Mouse (Mus musculus) midbrain, embryonic 12.5 days (tissue): Measurements from ENCODE around the gene Tas2r119. TPM values are rescaled to one million over a fixed set of nuclear protein-coding genes. Genes with fewer than 3 reads are reported as not detected.
"Not testable (repeated sequence)": the region's sequence is repeated elsewhere in the genome, so short reads cannot be mapped to it uniquely, and the experiment has no call there.

Experiments used
- ATAC-seq: fragments of 200-750 bp; cut with Nextera tagmentation; 2 replicates; pipeline ENCODE4 v1.8.0; 2017; ENCODE audit warnings: low read depth, moderate TSS enrichment, moderate library complexity; ENCODE audit not compliant: low FRiP score
- H3K27ac ChIP-seq: fragments of 300-500 bp; sonication (generic); replicated peaks from 2 replicates; pipeline ENCODE4 v1.5.1; 2016; ENCODE audit warnings: mild to moderate bottlenecking
- H3K27me3 ChIP-seq: fragments of 300-500 bp; sonication (generic); 2 replicates; pipeline ENCODE4 v1.6.1; 2016; ENCODE audit warnings: mild to moderate bottlenecking
- H3K36me3 ChIP-seq: fragments of 300-500 bp; sonication (generic); 2 replicates; pipeline ENCODE4 v1.6.1; 2016
- H3K4me1 ChIP-seq: fragments of 300-500 bp; sonication (generic); 2 replicates; pipeline ENCODE4 v1.6.1; 2016
- H3K4me2 ChIP-seq: fragments of 300-500 bp; sonication (generic); replicated peaks from 2 replicates; pipeline ENCODE4 v1.6.1; 2016; ENCODE audit warnings: mild to moderate bottlenecking, moderate library complexity
- H3K4me3 ChIP-seq: fragments of 300-500 bp; sonication (generic); 2 replicates; pipeline ENCODE4 v1.5.1; 2016; ENCODE audit warnings: mild to moderate bottlenecking
- H3K9ac ChIP-seq: fragments of 300-500 bp; sonication (generic); replicated peaks from 2 replicates; pipeline ENCODE4 v1.6.1; 2016; ENCODE audit warnings: mild to moderate bottlenecking, moderate library complexity
- H3K9me3 ChIP-seq: fragments of 300-500 bp; sonication (generic); 2 replicates; pipeline ENCODE4 v1.6.1; 2016; ENCODE audit warnings: mild to moderate bottlenecking
- WGBS: fragments of 180-500 bp; shearing (Covaris S2); methylation state at CpG from one replicate; pipeline ENCODE4 v1.1.7; 2016; 5-methylcytosine and 5-hydroxymethylcytosine counted together
- polyA plus RNA-seq: library from polyadenylated mRNA; unstranded; fragments of >200 nt; fragmentation: Nextera tagmentation; extraction: Ambion mirVana; gene quantifications from 2 replicates; pipeline ENCODE4 v1.2.1, GENCODE M21; 2016

Tas2r119 gene
- polyA plus RNA-seq, 1 experiment from 2014 or later: not detected

- ATAC-seq: no peak
- WGBS: 89% methylated on average over 1 of the region's 1 CpGs
Observed at GRCm38 (mm10) chr15:32182026-32182425, 4.9 kb downstream of the Tas2r119 start.

DNA sequence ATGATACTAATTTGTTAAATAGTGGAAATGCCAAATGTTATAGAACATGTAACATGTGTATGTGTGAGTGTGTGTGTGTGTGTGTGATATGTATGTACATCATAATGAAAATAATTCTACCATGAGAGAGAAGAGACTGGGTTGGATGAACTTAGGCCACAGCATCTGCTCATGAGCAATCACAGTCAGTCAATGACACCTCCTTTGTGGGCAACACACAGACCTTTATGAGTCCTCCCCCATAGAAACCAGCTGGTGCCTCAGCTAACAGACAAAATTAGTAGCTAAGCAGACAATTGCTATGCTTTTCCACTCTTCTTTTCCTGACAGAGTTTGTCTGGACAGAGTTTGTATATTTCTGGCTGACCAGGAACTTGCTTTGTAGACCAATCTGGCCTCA lies 7.9 kb downstream of the Tas2r119 start:
- Histone ChIP-seq H3K27ac (no peak overlapping the region), H3K27me3 (no peaks in the 10 kb centered on the region), H3K9me3 (no peaks in the 10 kb centered on the region), H3K4me3 (no peak overlapping the region), H3K4me2 (no peak overlapping the region), H3K36me3 (no peaks in the 10 kb centered on the region), H3K4me1 (no peaks in the 10 kb centered on the region), H3K9ac (no peak overlapping the region)
- no peak for ATAC-seq

More at GRCm38 (mm10) chr15:32182026-32182425, 4.9 kb downstream of the Tas2r119 start:
- Histone ChIP-seq H3K4me3 (no peak overlapping the region), H3K4me1 (no peaks in the 10 kb centered on the region), H3K27ac (no peak overlapping the region), H3K27me3 (no peaks in the 10 kb centered on the region), H3K4me2 (no peak overlapping the region), H3K9ac (no peak overlapping the region), H3K9me3 (no peaks in the 10 kb centered on the region), H3K36me3 (no peaks in the 10 kb centered on the region)

DNA sequence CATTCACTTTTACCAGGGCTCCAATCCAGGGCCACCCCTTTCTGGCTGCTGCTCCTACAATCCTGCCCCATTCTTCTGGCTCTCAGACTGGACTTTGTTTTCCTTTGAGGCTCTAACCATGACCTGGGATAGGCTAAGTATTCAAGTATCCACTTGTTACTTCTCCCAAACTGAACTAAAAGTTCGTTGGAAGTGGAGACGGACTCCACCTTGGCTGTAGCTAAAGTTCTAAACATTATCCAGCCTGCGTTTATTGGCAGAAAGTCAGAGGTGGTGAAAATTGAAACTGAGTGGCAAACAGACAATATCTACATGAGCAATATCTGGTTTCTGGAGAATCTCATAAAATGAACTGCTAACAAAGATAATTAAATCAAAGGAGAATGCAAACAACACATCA lies 12.8 kb downstream of the Tas2r119 start:
- WGBS: 86% methylated on average over 3 of the region's 3 CpGs
- no peak overlapping the region for H3K4me2 ChIP-seq
- H3K36me3 ChIP-seq: no peaks in the 10 kb centered on the region
- no peak overlapping the region for H3K9ac ChIP-seq
- no peaks in the 10 kb centered on the region for H3K4me1 ChIP-seq
- no peaks in the 10 kb centered on the region for H3K27me3 ChIP-seq
- H3K9me3 ChIP-seq: no peaks in the 10 kb centered on the region
- ATAC-seq: no peak
- H3K27ac ChIP-seq: no peak overlapping the region
- no peak overlapping the region for H3K4me3 ChIP-seq

- Histone ChIP-seq H3K27ac (no peak overlapping the region), H3K36me3 (no peaks in the 10 kb centered on the region), H3K27me3 (no peaks in the 10 kb centered on the region), H3K9me3 (no peaks in the 10 kb centered on the region), H3K4me2 (no peak overlapping the region), H3K9ac (no peak overlapping the region), H3K4me3 (no peak overlapping the region), H3K4me1 (no peaks in the 10 kb centered on the region)
- WGBS: 85% methylated on average over 6 of the region's 6 CpGs
- ATAC-seq: no peak
Observed at GRCm38 (mm10) chr15:32190436-32190835, 13.3 kb downstream of the Tas2r119 start.

- no peak for ATAC-seq
- 87% methylated on average over 1 of the region's 1 CpGs for WGBS
Observed at GRCm38 (mm10) chr15:32192948-32193347, 15.9 kb downstream of the Tas2r119 start.

GRCm38 (mm10) chr15:32198076-32198475 lies 21.0 kb downstream of the Tas2r119 start:
- 78% methylated on average over 9 of the region's 9 CpGs for WGBS
- H3K9me3 ChIP-seq: no peaks in the 10 kb centered on the region
- H3K4me3 ChIP-seq: no peak overlapping the region
- no peaks in the 10 kb centered on the region for H3K36me3 ChIP-seq
- 0 out of 2 replicates have a peak, but pooled peaks cover 3% of the 10 kb centered on the region for H3K4me1 ChIP-seq
- H3K4me2 ChIP-seq: no peak overlapping the region
- ATAC-seq: no peak
- H3K9ac ChIP-seq: no peak overlapping the region
- no peaks in the 10 kb centered on the region for H3K27me3 ChIP-seq
- H3K27ac ChIP-seq: no peak overlapping the region

More at GRCm38 (mm10) chr15:32192948-32193347, 15.9 kb downstream of the Tas2r119 start:
- Histone ChIP-seq H3K4me3 (no peak overlapping the region), H3K27ac (no peak overlapping the region), H3K9me3 (no peaks in the 10 kb centered on the region), H3K27me3 (no peaks in the 10 kb centered on the region), H3K4me1 (0 out of 2 replicates have a peak, but pooled peaks cover under 1% of the 10 kb centered on the region), H3K36me3 (no peaks in the 10 kb centered on the region), H3K4me2 (no peak overlapping the region), H3K9ac (no peak overlapping the region)

- no peak overlapping the region for H3K27ac ChIP-seq
- 77% methylated on average over 5 of the region's 5 CpGs for WGBS
Observed at GRCm38 (mm10) chr15:32198561-32198960, 21.5 kb downstream of the Tas2r119 start.

DNA sequence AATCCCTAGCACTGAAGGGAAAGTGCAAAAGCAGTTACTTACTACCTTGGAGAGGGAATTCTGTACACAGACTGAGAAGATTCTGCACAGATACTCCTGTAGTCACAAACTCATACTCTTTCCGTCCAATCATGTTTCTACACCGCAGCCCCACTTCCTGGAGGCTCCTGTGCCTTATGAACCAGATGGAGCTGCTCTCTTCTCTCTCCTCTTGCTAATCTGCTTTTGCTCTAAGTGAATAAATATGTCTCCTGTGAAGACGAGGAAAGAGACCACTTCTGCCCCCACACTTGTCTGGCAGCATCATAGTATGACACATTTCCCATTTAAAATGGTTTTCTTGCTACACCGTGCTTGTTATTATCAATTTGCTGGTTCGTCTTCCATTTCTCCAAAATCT lies 26.2 kb downstream of the Tas2r119 start:
- Histone ChIP-seq H3K9ac (no peak overlapping the region), H3K4me3 (no peak overlapping the region), H3K4me1 (no peaks in the 10 kb centered on the region), H3K27ac (no peak overlapping the region), H3K4me2 (no peak overlapping the region), H3K36me3 (no peaks in the 10 kb centered on the region), H3K9me3 (no peaks in the 10 kb centered on the region), H3K27me3 (no peaks in the 10 kb centered on the region)
- WGBS: 84% methylated on average over 5 of the region's 5 CpGs
- no peak for ATAC-seq

More at GRCm38 (mm10) chr15:32198561-32198960, 21.5 kb downstream of the Tas2r119 start:
- Histone ChIP-seq H3K4me3 (no peak overlapping the region), H3K4me2 (no peak overlapping the region), H3K36me3 (no peaks in the 10 kb centered on the region), H3K9ac (no peak overlapping the region), H3K4me1 (0 out of 2 replicates have a peak, but pooled peaks cover 3% of the 10 kb centered on the region), H3K27me3 (no peaks in the 10 kb centered on the region), H3K9me3 (no peaks in the 10 kb centered on the region)
- no peak for ATAC-seq

DNA sequence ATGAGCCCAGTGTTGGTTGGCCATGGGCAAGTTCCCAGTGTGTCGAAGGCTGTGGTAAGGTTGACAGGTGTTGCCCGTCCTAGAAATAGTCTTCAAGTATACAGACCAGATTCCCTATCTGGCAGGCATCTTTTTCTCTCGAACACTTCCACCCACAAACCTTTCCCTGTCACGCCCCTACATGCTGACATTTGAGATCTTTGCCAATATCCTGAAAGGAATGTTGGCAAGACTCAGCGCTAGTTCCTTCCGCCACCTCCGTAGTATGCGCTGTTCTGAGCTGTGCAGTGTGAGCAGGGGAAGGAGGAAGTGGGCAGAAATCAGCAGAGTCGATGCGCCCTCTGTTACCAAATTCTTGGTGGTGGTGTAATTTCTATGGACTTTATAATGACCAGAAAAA lies 27.8 kb downstream of the Tas2r119 start:
- WGBS: 88% methylated on average over 10 of the region's 10 CpGs
- Histone ChIP-seq H3K4me2 (no peak overlapping the region), H3K27me3 (no peaks in the 10 kb centered on the region), H3K4me1 (no peaks in the 10 kb centered on the region), H3K36me3 (no peaks in the 10 kb centered on the region), H3K9ac (no peak overlapping the region), H3K4me3 (no peak overlapping the region), H3K9me3 (no peaks in the 10 kb centered on the region), H3K27ac (no peak overlapping the region)
- no peak for ATAC-seq

GRCm38 (mm10) chr15:32214687-32215086 lies 37.6 kb downstream of the Tas2r119 start:
- not testable (repeated sequence) for H3K27ac ChIP-seq, H3K27me3 ChIP-seq, H3K4me1 ChIP-seq, H3K4me2 ChIP-seq, H3K4me3 ChIP-seq, H3K9me3 ChIP-seq, ATAC-seq, H3K36me3 ChIP-seq, H3K9ac ChIP-seq
- 97% methylated on average over 10 of the region's 10 CpGs for WGBS

GRCm38 (mm10) chr15:32223028-32223427 lies 45.9 kb downstream of the Tas2r119 start:
- no peaks in the 10 kb centered on the region for H3K27me3 ChIP-seq
- no peak overlapping the region for H3K27ac ChIP-seq
- no peaks in the 10 kb centered on the region for H3K9me3 ChIP-seq
- no peaks in the 10 kb centered on the region for H3K36me3 ChIP-seq
- ATAC-seq: no peak
- no peak overlapping the region for H3K9ac ChIP-seq
- WGBS: 91% methylated on average over 7 of the region's 7 CpGs
- H3K4me3 ChIP-seq: no peak overlapping the region
- H3K4me2 ChIP-seq: no peak overlapping the region
- H3K4me1 ChIP-seq: no peaks in the 10 kb centered on the region

- Histone ChIP-seq H3K4me3 (no peak overlapping the region), H3K9me3 (no peaks in the 10 kb centered on the region), H3K9ac (no peak overlapping the region), H3K4me2 (no peak overlapping the region), H3K27me3 (no peaks in the 10 kb centered on the region), H3K36me3 (no peaks in the 10 kb centered on the region), H3K4me1 (no peaks in the 10 kb centered on the region), H3K27ac (no peak overlapping the region)
- ATAC-seq: no peak
- WGBS: 92% methylated on average over 3 of the region's 3 CpGs
Observed at GRCm38 (mm10) chr15:32225394-32225793, 48.3 kb downstream of the Tas2r119 start.

GRCm38 (mm10) chr15:32226381-32226780 lies 49.3 kb downstream of the Tas2r119 start:
- Histone ChIP-seq H3K9ac (no peak overlapping the region), H3K4me2 (no peak overlapping the region), H3K9me3 (no peaks in the 10 kb centered on the region), H3K36me3 (no peaks in the 10 kb centered on the region), H3K27me3 (no peaks in the 10 kb centered on the region), H3K4me1 (no peaks in the 10 kb centered on the region), H3K4me3 (no peak overlapping the region), H3K27ac (no peak overlapping the region)
- 87% methylated on average over 6 of the region's 6 CpGs for WGBS
- ATAC-seq: no peak
